Mouse (Mus musculus) thymus, postnatal 25 days (tissue): ENCODE results near the gene Gm20388.

ENCODE experiments used
- DNase-seq: peaks from one replicate; pipeline ENCODE4 v3.0.0; 2022

The Gm20388 gene

GRCm38 (mm10) chr8:124371410-124372123, 4460.9 kb downstream of the Gm20388 start:
- no peak for DNase-seq

- DNase-seq, result no peak
Observed at GRCm38 (mm10) chr8:124373753-124374152, 4463.1 kb downstream of the Gm20388 start.

- no peak for DNase-seq
Observed at GRCm38 (mm10) chr8:124375168-124375567, 4464.5 kb downstream of the Gm20388 start.

GRCm38 (mm10) chr8:124375727-124376126, 4465.1 kb downstream of the Gm20388 start:
- no peak for DNase-seq

- DNase-seq, result no peak
Observed at GRCm38 (mm10) chr8:124376406-124376805, 4465.8 kb downstream of the Gm20388 start.

GRCm38 (mm10) chr8:124379289-124379688, 4468.6 kb downstream of the Gm20388 start:
- DNase-seq, result no peak

- no peak for DNase-seq
Observed at GRCm38 (mm10) chr8:124382235-124382634, 4471.6 kb downstream of the Gm20388 start.

- no peak for DNase-seq
Observed at GRCm38 (mm10) chr8:124384336-124384735, 4473.7 kb downstream of the Gm20388 start.

GRCm38 (mm10) chr8:124386225-124386899, 4475.7 kb downstream of the Gm20388 start:
- no peak for DNase-seq

- no peak for DNase-seq
Observed at GRCm38 (mm10) chr8:124389495-124389894, 4478.9 kb downstream of the Gm20388 start.

GRCm38 (mm10) chr8:124391191-124391590, 4480.6 kb downstream of the Gm20388 start:
- no peak for DNase-seq

- no peak for DNase-seq
Observed at GRCm38 (mm10) chr8:124392271-124393012, 4481.8 kb downstream of the Gm20388 start.

- DNase-seq, result no peak
Observed at GRCm38 (mm10) chr8:124393013-124393412, 4482.4 kb downstream of the Gm20388 start.

- DNase-seq, result no peak
Observed at GRCm38 (mm10) chr8:124393927-124394326, 4483.3 kb downstream of the Gm20388 start.

- DNase-seq, result no peak
Observed at GRCm38 (mm10) chr8:124394951-124395350, 4484.3 kb downstream of the Gm20388 start.
